Mouse (Mus musculus) forebrain, embryonic 16.5 days (tissue): Measurements from ENCODE around the gene Dctpp1. TPM values are rescaled to one million over a fixed set of nuclear protein-coding genes. Genes with fewer than 3 reads are reported as not detected.
"Not testable (repeated sequence)": the region's sequence is repeated elsewhere in the genome, so short reads cannot be mapped to it uniquely, and the experiment has no call there.

Experiments
- ATAC-seq: fragments of 200-750 bp; cut with Nextera tagmentation; 2 replicates; pipeline ENCODE4 v1.8.0; 2017; ENCODE audit warnings: mild to moderate bottlenecking, moderate library complexity
- H3K27ac ChIP-seq: fragments of 300-500 bp; sonication (generic); 2 replicates; pipeline ENCODE4 v1.5.1; 2014; ENCODE audit warnings: low read length, control low read depth
- H3K27me3 ChIP-seq: fragments of 300-500 bp; sonication (generic); replicated peaks from 2 replicates; pipeline ENCODE4 v1.6.1; 2014; ENCODE audit warnings: low read length; ENCODE audit not compliant: control insufficient read depth, insufficient read depth
- H3K36me3 ChIP-seq: fragments of 300-500 bp; sonication (generic); 2 replicates; pipeline ENCODE4 v1.6.1; 2014; ENCODE audit not compliant: control insufficient read depth, insufficient read depth
- H3K4me1 ChIP-seq: fragments of 300-500 bp; sonication (generic); replicated peaks from 2 replicates; pipeline ENCODE4 v1.6.1; 2014; ENCODE audit warnings: low read length; ENCODE audit not compliant: control insufficient read depth, insufficient read depth
- H3K4me2 ChIP-seq: fragments of 300-500 bp; sonication (generic); 2 replicates; pipeline ENCODE4 v1.6.1; 2014; ENCODE audit warnings: mild to moderate bottlenecking, low read length, control low read depth
- H3K4me3 ChIP-seq: fragments of 300-500 bp; sonication (generic); replicated peaks from 2 replicates; pipeline ENCODE4 v1.5.1; 2014; ENCODE audit warnings: mild to moderate bottlenecking, low read length, control low read depth
- H3K9ac ChIP-seq: fragments of 300-500 bp; sonication (generic); replicated peaks from 2 replicates; pipeline ENCODE4 v1.6.1; 2014; ENCODE audit warnings: low read depth, low read length, control low read depth
- H3K9me3 ChIP-seq: fragments of 300-500 bp; sonication (generic); 2 replicates; pipeline ENCODE4 v1.6.1; 2016; ENCODE audit warnings: low read length; ENCODE audit not compliant: control insufficient read depth
- WGBS: fragments of 180-500 bp; shearing (Covaris S2); extraction: QIAGEN DNeasy Blood & Tissue Kit; methylation state at CpG from one replicate; pipeline ENCODE4 v1.1.7; 2014; 5-methylcytosine and 5-hydroxymethylcytosine counted together
- polyA plus RNA-seq: library from polyadenylated mRNA; unstranded; fragments of >200 nt; fragmentation: Nextera tagmentation; extraction: Ambion mirVana; gene quantifications from 2 replicates; pipeline ENCODE4 v1.2.1, GENCODE M21; 2015

Dctpp1 gene
- polyA plus RNA-seq, 1 experiment from 2014 or later: 147 TPM

- peak overlapping the region; percentile 51 for H3K4me3 ChIP-seq
- H3K9me3 ChIP-seq: no peaks in the 10 kb centered on the region
- H3K27ac ChIP-seq: peak overlapping the region; percentile 93; the same call in 1 of the 2 replicates
- peaks cover 20% of the 10 kb centered on the region for H3K4me1 ChIP-seq
- 35% methylated on average over 4 of the region's 4 CpGs for WGBS
- no peaks in the 10 kb centered on the region for H3K27me3 ChIP-seq
- H3K9ac ChIP-seq: peak overlapping the region; percentile 72
- H3K4me2 ChIP-seq: peak overlapping the region; percentile 95
- ATAC-seq: no peak
- H3K36me3 ChIP-seq: no peaks in the 10 kb centered on the region
Observed at GRCm38 (mm10) chr7:127255008-127255407, 5.5 kb downstream of the Dctpp1 start.

- peak; percentile 96 for ATAC-seq
- Histone ChIP-seq H3K27me3 (no peaks in the 10 kb centered on the region), H3K9ac (peak overlapping the region; percentile 72), H3K4me3 (peak overlapping the region; percentile 51), H3K4me1 (peaks cover 13% of the 10 kb centered on the region), H3K4me2 (peak overlapping the region; percentile 95), H3K27ac (peak overlapping the region; percentile 93), H3K36me3 (no peaks in the 10 kb centered on the region; the same call in 1 of the 2 replicates), H3K9me3 (no peaks in the 10 kb centered on the region)
- under 1% methylated on average over 135 of the region's 136 CpGs for WGBS
Observed at GRCm38 (mm10) chr7:127253821-127254769, 6.4 kb downstream of the Dctpp1 start.

- Histone ChIP-seq H3K36me3 (no peaks in the 10 kb centered on the region; the same call in 1 of the 2 replicates), H3K9me3 (no peaks in the 10 kb centered on the region), H3K9ac (peak overlapping the region; percentile 69), H3K4me1 (peaks cover 9% of the 10 kb centered on the region), H3K4me3 (peak overlapping the region; percentile 51), H3K27me3 (no peaks in the 10 kb centered on the region), H3K27ac (peak overlapping the region; percentile 84), H3K4me2 (peak overlapping the region; percentile 95)
- 81% methylated on average over 6 of the region's 6 CpGs for WGBS
- ATAC-seq: no peak
Observed at GRCm38 (mm10) chr7:127253341-127253740, 7.2 kb downstream of the Dctpp1 start.

GRCm38 (mm10) chr7:127252414-127252813 is 8.1 kb downstream of the Dctpp1 start:
- no peak for ATAC-seq
- 88% methylated on average over 2 of the region's 2 CpGs for WGBS
- no peak overlapping the region for H3K9ac ChIP-seq
- no peaks in the 10 kb centered on the region for H3K27me3 ChIP-seq
- no peak overlapping the region for H3K4me2 ChIP-seq
- no peaks in the 10 kb centered on the region; the same call in 1 of the 2 replicates for H3K36me3 ChIP-seq
- no peak overlapping the region for H3K4me3 ChIP-seq
- no peaks in the 10 kb centered on the region for H3K9me3 ChIP-seq
- no peak overlapping the region for H3K27ac ChIP-seq
- H3K4me1 ChIP-seq: peaks cover 9% of the 10 kb centered on the region

GRCm38 (mm10) chr7:127250511-127250910 is 10.0 kb downstream of the Dctpp1 start:
- peaks cover 20% of the 10 kb centered on the region for H3K4me1 ChIP-seq
- not testable (repeated sequence) for H3K9me3 ChIP-seq
- 91% methylated on average over 8 of the region's 8 CpGs for WGBS

GRCm38 (mm10) chr7:127244658-127245510 is 15.6 kb downstream of the Dctpp1 start:
- Histone ChIP-seq H3K9ac (peak overlapping the region; percentile 77), H3K27me3 (no peaks in the 10 kb centered on the region), H3K4me1 (peaks cover 21% of the 10 kb centered on the region), H3K4me2 (peak overlapping the region; percentile 93), H3K36me3 (no peaks in the 10 kb centered on the region; the same call in 1 of the 2 replicates), H3K4me3 (peak overlapping the region; percentile 84), H3K27ac (peak overlapping the region; percentile 89), H3K9me3 (no peaks in the 10 kb centered on the region)
- peak; percentile 66 for ATAC-seq
- 9% methylated on average over 32 of the region's 33 CpGs for WGBS

More at GRCm38 (mm10) chr7:127250511-127250910, 10.0 kb downstream of the Dctpp1 start:
- not testable (repeated sequence) for H3K27me3 ChIP-seq, H3K9ac ChIP-seq, ATAC-seq, H3K27ac ChIP-seq, H3K4me2 ChIP-seq, H3K4me3 ChIP-seq, H3K36me3 ChIP-seq

GRCm38 (mm10) chr7:127243870-127244657 is 16.4 kb downstream of the Dctpp1 start, which contains the start of gene Zfp771:
Gene Zfp771 (plus strand): TSS chr7:127244274.
- under 1% methylated on average over 48 of the region's 56 CpGs for WGBS
- Histone ChIP-seq H3K4me2 (peak within 1 kb of the TSS; percentile 93), H3K4me3 (peak within 1 kb of the TSS; percentile 84), H3K27ac (peak within 1 kb of the TSS; percentile 89), H3K36me3 (no peaks in the 10 kb centered on the region), H3K27me3 (no peaks in the 10 kb centered on the region), H3K9ac (peak within 1 kb of the TSS; percentile 77), H3K9me3 (no peaks in the 10 kb centered on the region), H3K4me1 (peaks cover 21% of the 10 kb centered on the region)
- ATAC-seq: peak; percentile 97

- 28% methylated on average over 2 of the region's 2 CpGs for WGBS
- Histone ChIP-seq H3K36me3 (no peaks in the 10 kb centered on the region), H3K4me2 (peak overlapping the region; percentile 93), H3K9ac (peak overlapping the region; percentile 77), H3K4me3 (peak overlapping the region; percentile 84), H3K4me1 (peaks cover 21% of the 10 kb centered on the region), H3K27ac (peak overlapping the region; percentile 89), H3K9me3 (no peaks in the 10 kb centered on the region), H3K27me3 (no peaks in the 10 kb centered on the region)
- no peak for ATAC-seq
Observed at GRCm38 (mm10) chr7:127243361-127243867, 17.1 kb downstream of the Dctpp1 start.
